Mouse (Mus musculus): Measurements from ENCODE around the gene Asb8. TPM values are rescaled to one million over a fixed set of nuclear protein-coding genes. Genes with fewer than 3 reads are reported as not detected.

Asb8 gene
- polyA plus RNA-seq, 1 experiment from 2014 or later = 66.7 TPM

DNA sequence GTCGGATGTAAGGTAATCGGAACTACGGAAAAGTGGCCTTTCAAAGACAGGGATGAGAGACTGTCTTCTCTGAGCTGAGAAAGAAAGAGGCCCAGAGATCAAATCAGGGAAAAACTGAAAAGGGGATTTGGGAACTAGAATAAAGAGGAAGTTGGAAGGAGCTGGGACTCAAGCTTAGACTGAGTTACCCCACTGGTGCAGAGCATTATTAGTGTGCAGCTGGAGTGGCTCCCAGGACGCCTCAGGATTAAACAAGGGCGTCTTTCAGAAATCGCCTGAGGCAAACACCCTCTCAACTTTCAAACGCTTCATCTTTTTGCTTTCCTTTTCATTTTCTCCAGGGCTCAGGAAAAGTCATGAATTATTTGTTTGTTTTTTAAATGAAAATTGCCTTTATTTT, 12.5 kb downstream of the Asb8 start:
- Histone ChIP-seq H3K9ac (replicated peaks; ENCODE audit: low read depth, low read length) (no peak overlapping the region), H3K27me3 (ENCODE audit: control insufficient read depth, insufficient read depth, low read length) (no peaks in the 10 kb centered on the region), H3K27ac (ENCODE audit: low read depth, low read length) (no peak overlapping the region), H3K4me1 (ENCODE audit: control insufficient read depth, insufficient read depth, low read length) (no peaks in the 10 kb centered on the region), H3K36me3 (ENCODE audit: control insufficient read depth, insufficient read depth, low read length) (no peaks in the 10 kb centered on the region), H3K4me3 (ENCODE audit: low read depth, low read length) (no peak overlapping the region), H3K4me2 (ENCODE audit: low read depth, low read length) (no peak overlapping the region), H3K9me3 (ENCODE audit: control insufficient read depth, low read length) (no peaks in the 10 kb centered on the region)
- WGBS = 78% methylated on average over 7 of the region's 7 CpGs
- no peak for ATAC-seq (ENCODE audit: low read depth)

DNA sequence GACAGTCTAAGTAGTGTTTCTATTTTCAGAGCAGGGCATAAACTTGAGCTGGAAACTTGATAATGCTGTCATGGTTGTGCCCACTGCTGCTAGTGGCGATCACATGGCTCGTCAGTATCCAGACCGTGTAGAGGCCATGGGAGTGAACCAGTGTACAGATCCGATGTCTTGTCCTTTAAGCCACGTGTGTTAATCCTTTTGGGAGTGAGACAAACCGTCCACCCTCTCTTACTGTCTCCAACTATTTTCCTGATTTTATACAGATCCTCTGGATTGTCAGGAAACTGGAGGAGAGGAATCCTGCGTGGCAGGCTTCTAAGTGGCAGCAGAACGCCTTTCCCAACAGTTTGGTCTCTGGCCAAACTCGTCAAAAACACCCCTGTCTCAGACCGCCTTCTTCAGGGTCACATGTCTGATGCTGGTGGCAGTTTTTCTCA, 16.2 kb downstream of the Asb8 start:
- Histone ChIP-seq H3K4me1 (ENCODE audit: control insufficient read depth, insufficient read depth, low read length) (peaks cover 12% of the 10 kb centered on the region), H3K27me3 (ENCODE audit: control insufficient read depth, insufficient read depth, low read length) (no peaks in the 10 kb centered on the region), H3K4me2 (ENCODE audit: low read depth, low read length) (no peak overlapping the region), H3K9me3 (ENCODE audit: control insufficient read depth, low read length) (no peaks in the 10 kb centered on the region), H3K9ac (replicated peaks; ENCODE audit: low read depth, low read length) (no peak overlapping the region), H3K36me3 (ENCODE audit: control insufficient read depth, insufficient read depth, low read length) (no peaks in the 10 kb centered on the region), H3K27ac (ENCODE audit: low read depth, low read length) (no peak overlapping the region), H3K4me3 (ENCODE audit: low read depth, low read length) (no peak overlapping the region)
- 81% methylated on average over 10 of the region's 10 CpGs for WGBS
- no peak for ATAC-seq (ENCODE audit: low read depth)

- 76% methylated on average over 3 of the region's 3 CpGs for WGBS
- Histone ChIP-seq H3K27me3 (ENCODE audit: control insufficient read depth, insufficient read depth, low read length) (no peaks in the 10 kb centered on the region), H3K9me3 (ENCODE audit: control insufficient read depth, low read length) (no peaks in the 10 kb centered on the region), H3K4me3 (ENCODE audit: low read depth, low read length) (no peak overlapping the region), H3K4me2 (ENCODE audit: low read depth, low read length) (no peak overlapping the region), H3K9ac (replicated peaks; ENCODE audit: low read depth, low read length) (no peak overlapping the region), H3K27ac (ENCODE audit: low read depth, low read length) (no peak overlapping the region), H3K4me1 (ENCODE audit: control insufficient read depth, insufficient read depth, low read length) (peaks cover 13% of the 10 kb centered on the region), H3K36me3 (ENCODE audit: control insufficient read depth, insufficient read depth, low read length) (no peaks in the 10 kb centered on the region)
- ATAC-seq (ENCODE audit: low read depth) = no peak
These were observed 17.1 kb downstream of the Asb8 start for GRCm38 (mm10) chr15:98148356-98148755.

DNA sequence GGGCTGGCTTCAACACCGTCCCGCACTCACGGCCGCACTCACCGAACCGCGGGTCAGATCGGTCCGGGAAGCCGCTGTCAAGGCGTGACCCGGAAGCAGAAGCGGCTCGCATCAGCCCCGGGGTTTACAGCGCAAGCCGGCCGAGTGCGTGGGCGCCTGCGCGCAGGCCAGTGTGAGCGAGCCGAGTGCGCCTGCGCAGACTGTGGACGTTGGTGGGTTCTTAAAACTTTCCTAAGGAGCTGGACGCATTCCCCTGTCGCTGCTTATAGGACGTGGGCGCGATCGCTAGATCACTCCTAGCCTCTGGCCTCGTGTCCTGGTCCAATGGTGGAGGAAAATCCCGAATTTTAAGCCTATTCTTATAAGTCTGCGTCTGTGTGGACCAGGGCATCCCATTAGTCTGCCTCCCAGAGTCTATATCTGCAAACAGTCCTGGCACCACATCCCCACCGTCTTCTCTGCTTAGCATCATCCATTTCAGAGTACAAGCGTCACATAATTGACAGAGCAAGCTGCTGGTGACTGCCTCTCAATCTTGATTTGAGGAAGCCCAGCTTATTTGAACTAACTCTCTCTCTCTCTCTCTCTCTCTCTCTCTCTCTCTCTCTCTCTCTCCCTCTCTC, 19.8 kb downstream of the Asb8 start:
- no peaks in the 10 kb centered on the region for H3K27me3 ChIP-seq (ENCODE audit: control insufficient read depth, insufficient read depth, low read length)
- ATAC-seq (ENCODE audit: low read depth) = peak; percentile 97
- H3K4me1 ChIP-seq (ENCODE audit: control insufficient read depth, insufficient read depth, low read length) = peaks cover 13% of the 10 kb centered on the region
- peak overlapping the region; percentile 93 for H3K4me2 ChIP-seq (ENCODE audit: low read depth, low read length)
- H3K4me3 ChIP-seq (ENCODE audit: low read depth, low read length) = peak overlapping the region; percentile 99
- H3K27ac ChIP-seq (ENCODE audit: low read depth, low read length) = peak overlapping the region; percentile 73
- WGBS = under 1% methylated on average over 37 of the region's 38 CpGs
- H3K36me3 ChIP-seq (ENCODE audit: control insufficient read depth, insufficient read depth, low read length) = peaks cover 11% of the 10 kb centered on the region
- no peaks in the 10 kb centered on the region for H3K9me3 ChIP-seq (ENCODE audit: control insufficient read depth, low read length)
- peak overlapping the region; percentile 97 for H3K9ac ChIP-seq (replicated peaks; ENCODE audit: low read depth, low read length)

DNA sequence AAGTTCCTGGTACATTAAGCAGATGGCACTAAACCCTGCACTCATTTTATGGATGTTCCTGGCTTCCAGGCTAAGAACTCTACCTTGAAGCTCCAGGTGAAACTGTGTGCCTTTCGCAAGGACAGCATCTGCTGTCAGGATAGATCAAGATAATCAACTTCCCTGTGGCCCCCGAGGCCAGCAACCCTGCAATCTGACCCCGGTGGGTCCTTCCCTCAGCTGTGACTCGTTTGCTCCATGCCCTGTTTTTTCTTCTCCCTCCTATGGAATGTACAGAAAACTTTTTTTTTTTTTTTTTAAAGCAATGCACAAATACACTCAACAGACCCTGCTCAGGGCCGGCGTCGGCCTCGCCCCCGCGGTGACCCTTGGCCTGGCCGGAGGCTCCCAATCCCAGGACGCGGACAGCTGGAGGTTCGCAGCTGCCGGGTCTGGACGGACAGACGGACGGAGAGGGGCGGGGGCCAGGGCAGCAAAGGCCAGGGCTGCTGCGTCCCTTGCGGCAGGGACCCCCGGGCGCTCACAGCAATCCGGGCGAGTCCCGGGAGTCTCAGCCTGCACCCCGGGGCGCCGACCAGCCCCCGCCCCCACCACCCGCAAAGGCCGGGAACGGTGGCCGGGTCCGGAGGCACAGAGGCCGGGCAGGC, 20.4 kb downstream of the Asb8 start:
- Histone ChIP-seq H3K27me3 (ENCODE audit: control insufficient read depth, insufficient read depth, low read length) (no peaks in the 10 kb centered on the region), H3K9ac (replicated peaks; ENCODE audit: low read depth, low read length) (peak overlapping the region; percentile 97), H3K4me1 (ENCODE audit: control insufficient read depth, insufficient read depth, low read length) (peaks cover 13% of the 10 kb centered on the region), H3K4me2 (ENCODE audit: low read depth, low read length) (peak overlapping the region; percentile 93), H3K27ac (ENCODE audit: low read depth, low read length) (peak overlapping the region; percentile 73), H3K9me3 (ENCODE audit: control insufficient read depth, low read length) (no peaks in the 10 kb centered on the region), H3K36me3 (ENCODE audit: control insufficient read depth, insufficient read depth, low read length) (peaks cover 16% of the 10 kb centered on the region), H3K4me3 (ENCODE audit: low read depth, low read length) (peak overlapping the region; percentile 99)
- ATAC-seq (ENCODE audit: low read depth) = no peak; the same call in none of the 2 replicates
- under 1% methylated on average over 36 of the region's 36 CpGs for WGBS

DNA sequence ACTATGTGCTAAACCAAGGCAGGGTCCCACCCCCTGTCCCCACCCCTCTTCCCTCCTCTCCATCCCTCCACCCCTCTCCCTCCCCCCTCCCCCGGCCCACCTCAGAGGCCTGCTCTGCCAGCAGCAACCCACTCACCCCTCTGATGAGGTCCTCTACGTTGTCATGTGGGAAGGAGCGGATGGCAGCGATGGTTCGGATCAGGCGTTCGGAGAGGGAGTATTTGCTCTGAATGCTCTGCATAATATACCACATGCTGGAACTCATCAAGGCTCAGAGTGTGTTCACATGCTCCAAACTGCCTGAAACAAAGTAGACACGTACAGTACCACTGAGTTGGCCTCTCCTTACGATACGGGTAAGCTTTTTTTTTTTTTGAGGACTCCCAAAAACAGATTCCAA, 22.9 kb downstream of the Asb8 start:
- ATAC-seq (ENCODE audit: low read depth) = no peak
- Histone ChIP-seq H3K36me3 (ENCODE audit: control insufficient read depth, insufficient read depth, low read length) (peaks cover 22% of the 10 kb centered on the region), H3K27me3 (ENCODE audit: control insufficient read depth, insufficient read depth, low read length) (no peaks in the 10 kb centered on the region), H3K4me3 (ENCODE audit: low read depth, low read length) (no peak overlapping the region), H3K9ac (replicated peaks; ENCODE audit: low read depth, low read length) (no peak overlapping the region), H3K9me3 (ENCODE audit: control insufficient read depth, low read length) (no peaks in the 10 kb centered on the region), H3K27ac (ENCODE audit: low read depth, low read length) (no peak overlapping the region), H3K4me2 (ENCODE audit: low read depth, low read length) (no peak overlapping the region), H3K4me1 (ENCODE audit: control insufficient read depth, insufficient read depth, low read length) (peaks cover 13% of the 10 kb centered on the region)
- WGBS = 83% methylated on average over 10 of the region's 10 CpGs

DNA sequence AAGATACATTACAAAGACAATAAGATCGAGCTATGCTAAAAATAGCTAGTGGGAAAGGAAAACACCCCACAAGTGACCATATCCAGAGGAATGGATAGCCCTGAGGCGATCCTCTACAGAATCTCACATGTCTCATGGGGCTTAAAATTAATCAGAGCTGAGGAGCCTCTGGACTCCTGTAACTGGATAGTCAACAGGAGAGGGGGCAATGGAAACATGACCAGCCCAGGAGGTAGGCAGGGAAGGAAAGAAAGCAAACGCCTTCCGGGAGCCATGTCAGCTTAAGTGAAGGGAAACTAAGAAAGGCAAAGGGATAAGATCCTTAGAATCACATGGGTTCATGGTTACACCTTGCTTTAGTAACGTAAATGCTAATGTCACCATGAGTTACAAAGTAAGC, 24.6 kb downstream of the Asb8 start:
- H3K4me2 ChIP-seq (ENCODE audit: low read depth, low read length) = no peak overlapping the region
- no peak overlapping the region for H3K27ac ChIP-seq (ENCODE audit: low read depth, low read length)
- H3K9me3 ChIP-seq (ENCODE audit: control insufficient read depth, low read length) = no peaks in the 10 kb centered on the region
- no peak overlapping the region for H3K4me3 ChIP-seq (ENCODE audit: low read depth, low read length)
- no peaks in the 10 kb centered on the region for H3K27me3 ChIP-seq (ENCODE audit: control insufficient read depth, insufficient read depth, low read length)
- peaks cover 35% of the 10 kb centered on the region for H3K36me3 ChIP-seq (ENCODE audit: control insufficient read depth, insufficient read depth, low read length)
- WGBS = 93% methylated on average over 5 of the region's 5 CpGs
- H3K4me1 ChIP-seq (ENCODE audit: control insufficient read depth, insufficient read depth, low read length) = peaks cover 10% of the 10 kb centered on the region
- no peak overlapping the region for H3K9ac ChIP-seq (replicated peaks; ENCODE audit: low read depth, low read length)
- ATAC-seq (ENCODE audit: low read depth) = no peak

DNA sequence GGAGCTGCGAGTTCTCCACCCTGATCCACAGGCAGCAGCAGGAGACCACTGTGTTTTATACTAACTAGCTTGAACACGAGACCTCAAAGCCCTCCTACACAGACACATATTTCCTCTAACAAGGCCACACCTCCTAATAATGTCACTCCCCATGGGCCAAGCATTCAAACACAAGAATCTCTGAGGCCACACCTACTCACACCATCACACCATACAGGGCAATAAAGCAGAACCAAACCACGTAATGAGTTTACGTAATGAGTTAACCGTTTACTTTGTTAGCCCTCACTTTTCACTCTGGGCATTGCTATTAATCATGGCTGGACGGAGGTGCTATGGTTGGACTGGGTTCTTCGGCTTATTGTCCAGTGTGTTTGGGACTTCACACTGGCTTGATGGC, 25.7 kb downstream of the Asb8 start:
- H3K9me3 ChIP-seq (ENCODE audit: control insufficient read depth, low read length) = no peaks in the 10 kb centered on the region
- H3K27ac ChIP-seq (ENCODE audit: low read depth, low read length) = no peak overlapping the region
- no peak overlapping the region for H3K4me3 ChIP-seq (ENCODE audit: low read depth, low read length)
- H3K27me3 ChIP-seq (ENCODE audit: control insufficient read depth, insufficient read depth, low read length) = no peaks in the 10 kb centered on the region
- 64% methylated on average over 7 of the region's 7 CpGs for WGBS
- H3K4me2 ChIP-seq (ENCODE audit: low read depth, low read length) = no peak overlapping the region
- ATAC-seq (ENCODE audit: low read depth) = no peak
- H3K36me3 ChIP-seq (ENCODE audit: control insufficient read depth, insufficient read depth, low read length) = peaks cover 40% of the 10 kb centered on the region
- H3K9ac ChIP-seq (replicated peaks; ENCODE audit: low read depth, low read length) = no peak overlapping the region
- H3K4me1 ChIP-seq (ENCODE audit: control insufficient read depth, insufficient read depth, low read length) = peaks cover 7% of the 10 kb centered on the region; the same call in 1 of the 2 replicates

DNA sequence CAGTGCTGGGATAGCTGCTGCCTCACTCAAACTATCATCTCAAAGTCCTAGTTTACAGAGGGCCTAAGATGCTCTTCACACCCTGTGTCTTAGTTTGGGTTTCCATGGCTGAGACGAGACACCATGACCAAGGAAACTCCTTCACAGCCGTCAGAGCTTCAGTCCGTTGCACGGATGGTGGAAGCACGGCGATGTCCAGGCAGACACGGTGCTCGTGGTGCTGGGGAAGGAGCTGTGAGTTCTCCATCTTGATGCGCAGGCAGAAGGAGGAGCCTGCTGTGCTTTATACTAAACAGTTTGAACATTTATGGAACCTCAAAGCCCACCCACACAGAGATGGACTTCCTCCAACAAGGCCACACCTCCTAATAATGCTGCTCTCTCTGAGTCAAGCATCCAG, 28.6 kb downstream of the Asb8 start:
- H3K4me1 ChIP-seq (ENCODE audit: control insufficient read depth, insufficient read depth, low read length) = no peaks in the 10 kb centered on the region
- no peak overlapping the region for H3K4me2 ChIP-seq (ENCODE audit: low read depth, low read length)
- H3K9ac ChIP-seq (replicated peaks; ENCODE audit: low read depth, low read length) = no peak overlapping the region
- H3K27ac ChIP-seq (ENCODE audit: low read depth, low read length) = no peak overlapping the region
- no peaks in the 10 kb centered on the region for H3K27me3 ChIP-seq (ENCODE audit: control insufficient read depth, insufficient read depth, low read length)
- WGBS = 91% methylated on average over 9 of the region's 9 CpGs
- H3K4me3 ChIP-seq (ENCODE audit: low read depth, low read length) = no peak overlapping the region
- H3K9me3 ChIP-seq (ENCODE audit: control insufficient read depth, low read length) = no peaks in the 10 kb centered on the region
- no peak for ATAC-seq (ENCODE audit: low read depth)
- H3K36me3 ChIP-seq (ENCODE audit: control insufficient read depth, insufficient read depth, low read length) = peaks cover 49% of the 10 kb centered on the region

Data from neural tube, embryonic 14.5 days (tissue).